Mouse (Mus musculus): ENCODE results near the gene Mrpl54.

Gene Mrpl54

GRCm38 (mm10) chr10:81261025-81261424 is 5.7 kb downstream of the Mrpl54 start:
- DNase-seq (ENCODE audit: low read depth, low spot score): no peak

- DNase-seq (ENCODE audit: low read depth, low spot score): no peak
These were observed 7.4 kb downstream of the Mrpl54 start for GRCm38 (mm10) chr10:81259225-81259884.

- no peak for DNase-seq (ENCODE audit: low read depth, low spot score)
These were observed 9.3 kb downstream of the Mrpl54 start for GRCm38 (mm10) chr10:81257158-81258039.

GRCm38 (mm10) chr10:81254886-81255285 is 11.8 kb downstream of the Mrpl54 start:
- DNase-seq (ENCODE audit: low read depth, low spot score): no peak

- peak; percentile 70 for DNase-seq (ENCODE audit: low read depth, low spot score)
These were observed 14.0 kb downstream of the Mrpl54 start, which contains the start of gene Matk for GRCm38 (mm10) chr10:81252424-81253419. Matk (plus strand) TSS chr10:81252935.

- DNase-seq (ENCODE audit: low read depth, low spot score): no peak
These were observed 17.3 kb downstream of the Mrpl54 start for GRCm38 (mm10) chr10:81249442-81249841.

GRCm38 (mm10) chr10:81247804-81248203 is 18.9 kb downstream of the Mrpl54 start:
- DNase-seq (ENCODE audit: low read depth, low spot score): no peak

- DNase-seq (ENCODE audit: low read depth, low spot score): no peak
These were observed 21.6 kb downstream of the Mrpl54 start for GRCm38 (mm10) chr10:81245166-81245565.

- DNase-seq (ENCODE audit: low read depth, low spot score): peak; percentile 75
These were observed 22.1 kb downstream of the Mrpl54 start for GRCm38 (mm10) chr10:81244595-81244994.

- DNase-seq (ENCODE audit: low read depth, low spot score): no peak
These were observed 22.6 kb downstream of the Mrpl54 start for GRCm38 (mm10) chr10:81244146-81244545.

- DNase-seq (ENCODE audit: low read depth, low spot score): no peak
These were observed 24.7 kb downstream of the Mrpl54 start for GRCm38 (mm10) chr10:81242021-81242420.

GRCm38 (mm10) chr10:81240876-81241275 is 25.9 kb downstream of the Mrpl54 start:
- peak; percentile 74 for DNase-seq (ENCODE audit: low read depth, low spot score)

- no peak for DNase-seq (ENCODE audit: low read depth, low spot score)
These were observed 28.1 kb downstream of the Mrpl54 start for GRCm38 (mm10) chr10:81238618-81239017.

- no peak for DNase-seq (ENCODE audit: low read depth, low spot score)
These were observed 30.1 kb downstream of the Mrpl54 start for GRCm38 (mm10) chr10:81236471-81237268.

GRCm38 (mm10) chr10:81234206-81234605 is 32.5 kb downstream of the Mrpl54 start:
- DNase-seq (ENCODE audit: low read depth, low spot score): no peak

GRCm38 (mm10) chr10:81233226-81233585 is 33.5 kb downstream of the Mrpl54 start:
- no peak for DNase-seq (ENCODE audit: low read depth, low spot score)

GRCm38 (mm10) chr10:81232580-81233225 is 34.0 kb downstream of the Mrpl54 start, which contains the start of gene Zfr2:
Zfr2 (plus strand) TSS chr10:81233155.
- DNase-seq (ENCODE audit: low read depth, low spot score): peak; percentile 85

- DNase-seq (ENCODE audit: low read depth, low spot score): no peak
These were observed 35.3 kb downstream of the Mrpl54 start for GRCm38 (mm10) chr10:81231436-81231835.

- peak; percentile 53 for DNase-seq (ENCODE audit: low read depth, low spot score)
These were observed 36.0 kb downstream of the Mrpl54 start, which contains the start of gene Atcay for GRCm38 (mm10) chr10:81230438-81231332. Atcay (minus strand) TSS chr10:81230833.

Measured in mesoderm, embryonic 11.5 days (tissue).